Mouse (Mus musculus): Measurements from ENCODE around the gene Snx9. TPM values are rescaled to one million over a fixed set of nuclear protein-coding genes. Genes with fewer than 3 reads are reported as not detected.

The Snx9 gene
- total and polyA plus RNA-seq, 3 experiments: 12.9 to 22.8 TPM; not detected in 1

- DNase-seq (ENCODE audit: low read depth, low spot score): no peak
- Histone ChIP-seq H3K4me1 (ENCODE audit: control insufficient read depth in 1 of 2, insufficient read depth in 2 of 2, low read length in 2 of 2) (0 out of 4 replicates have a peak, but pooled peaks cover 0 to 5% of the 10 kb centered on the region in 2 experiments), H3K36me3 (ENCODE audit: control insufficient read depth in 1 of 2, insufficient read depth in 2 of 2, low read length in 2 of 2) (no peaks in the 10 kb centered on the region), H3K9me3 (replicated peaks; ENCODE audit: insufficient read depth, low read length) (no peaks in the 10 kb centered on the region), H3K27ac (ENCODE audit: control insufficient read depth, low read depth, low read length) (no peak overlapping the region), H3K27me3 (ENCODE audit: control insufficient read depth in 1 of 2, insufficient read depth in 2 of 2, low read length in 2 of 2) (no peaks in the 10 kb centered on the region), H3K9ac (ENCODE audit: control insufficient read depth, low read depth, low read length, poor library complexity, severe bottlenecking) (no peak overlapping the region), H3K79me2 (ENCODE audit: control insufficient read depth, insufficient read depth, low read length, poor library complexity) (no peaks in the 10 kb centered on the region), H3K4me3 (ENCODE audit: control insufficient read depth in 1 of 2, insufficient read depth in 1 of 2, low read depth in 2 of 2, low read length in 2 of 2) (no peak overlapping the region)
- TF ChIP-seq RAD21 (IDR thresholded peaks at IDR 0.05; ENCODE audit: low read depth, low read length) (no peak), MAX (IDR thresholded peaks at IDR 0.05; ENCODE audit: low read length) (no peak), ETS1 (IDR thresholded peaks at IDR 0.05; ENCODE audit: low read depth, low read length) (no peak)
Measured at GRCm38 (mm10) chr17:5975099-5975977, 134.2 kb downstream of the Snx9 start.

GRCm38 (mm10) chr17:5976221-5977055 is 135.3 kb downstream of the Snx9 start:
- Histone ChIP-seq H3K4me1 (ENCODE audit: control insufficient read depth in 1 of 2, insufficient read depth in 2 of 2, low read length in 2 of 2) (0 out of 4 replicates have a peak, but pooled peaks cover 0 to 5% of the 10 kb centered on the region in 2 experiments), H3K27ac (ENCODE audit: control insufficient read depth, low read depth, low read length) (no peak overlapping the region), H3K79me2 (ENCODE audit: control insufficient read depth, insufficient read depth, low read length, poor library complexity) (no peaks in the 10 kb centered on the region), H3K36me3 (ENCODE audit: control insufficient read depth in 1 of 2, insufficient read depth in 2 of 2, low read length in 2 of 2) (no peaks in the 10 kb centered on the region), H3K9ac (ENCODE audit: control insufficient read depth, low read depth, low read length, poor library complexity, severe bottlenecking) (no peak overlapping the region), H3K9me3 (replicated peaks; ENCODE audit: insufficient read depth, low read length) (no peaks in the 10 kb centered on the region), H3K27me3 (ENCODE audit: control insufficient read depth in 1 of 2, insufficient read depth in 2 of 2, low read length in 2 of 2) (no peaks in the 10 kb centered on the region), H3K4me3 (ENCODE audit: control insufficient read depth in 1 of 2, insufficient read depth in 1 of 2, low read depth in 2 of 2, low read length in 2 of 2) (no peak overlapping the region)
- TF ChIP-seq NELFE (IDR thresholded peaks at IDR 0.05; ENCODE audit: low read depth, low read length): no peak
- no peak for TF ChIP-seq EP300 (IDR thresholded peaks at IDR 0.05; ENCODE audit: low read depth in 1 of 2, low read length in 2 of 2)
- no peak for TF ChIP-seq ETS1 (IDR thresholded peaks at IDR 0.05; ENCODE audit: low read depth, low read length)
- TF ChIP-seq MXI1 (IDR thresholded peaks at IDR 0.05; ENCODE audit: low read depth, low read length): no peak
- no peak for TF ChIP-seq USF1 (IDR thresholded peaks at IDR 0.05; ENCODE audit: low read depth, low read length)
- no peak for TF ChIP-seq MYC (IDR thresholded peaks at IDR 0.05; ENCODE audit: low read depth, low read length)
- TF ChIP-seq RAD21 (IDR thresholded peaks at IDR 0.05; ENCODE audit: low read depth, low read length): no peak
- TF ChIP-seq ZMIZ1 (IDR thresholded peaks at IDR 0.05; ENCODE audit: low read depth, low read length): no peak
- no peak for TF ChIP-seq ELF1 (IDR thresholded peaks at IDR 0.05; ENCODE audit: low read depth, low read length)
- DNase-seq (ENCODE audit: low read depth, low spot score): no peak
